Mouse (Mus musculus): ENCODE data around the gene Sbp.
"Not testable (repeated sequence)": the region's sequence is repeated elsewhere in the genome, so short reads cannot be mapped to it uniquely, and the experiment has no call there.

The Sbp gene

DNA sequence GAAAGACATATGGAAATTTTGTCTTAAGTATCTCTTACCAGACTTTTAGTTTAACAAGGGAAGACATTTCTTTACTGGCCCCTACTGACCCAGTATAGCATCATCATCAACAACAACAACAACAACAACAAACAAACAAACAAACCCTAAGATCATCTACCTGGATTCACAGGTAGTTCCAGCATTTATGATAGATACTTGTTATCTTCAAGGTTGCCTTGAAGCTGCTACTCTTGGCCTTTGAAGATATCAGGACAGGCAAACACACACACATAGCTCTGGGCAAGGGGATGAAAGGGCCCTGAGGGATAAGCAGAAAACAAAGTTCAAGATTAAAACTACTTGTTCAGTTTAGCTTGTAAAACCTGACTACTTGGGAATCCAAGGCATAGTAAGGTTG lies at the start of gene Sbp:
Gene Sbp (plus strand): TSS at position 301 of the 400 bp plus-strand sequence.
- no peak for DNase-seq (ENCODE audit: low read depth, low spot score)

GRCm38 (mm10) chr17:23917158-23917557 lies 24.3 kb upstream of the Sbp start, which contains the start of gene Dcpp3:
Gene Dcpp3 (plus strand): TSS chr17:23917458.
- DNase-seq (ENCODE audit: low read depth, low spot score) = not testable (repeated sequence)

DNA sequence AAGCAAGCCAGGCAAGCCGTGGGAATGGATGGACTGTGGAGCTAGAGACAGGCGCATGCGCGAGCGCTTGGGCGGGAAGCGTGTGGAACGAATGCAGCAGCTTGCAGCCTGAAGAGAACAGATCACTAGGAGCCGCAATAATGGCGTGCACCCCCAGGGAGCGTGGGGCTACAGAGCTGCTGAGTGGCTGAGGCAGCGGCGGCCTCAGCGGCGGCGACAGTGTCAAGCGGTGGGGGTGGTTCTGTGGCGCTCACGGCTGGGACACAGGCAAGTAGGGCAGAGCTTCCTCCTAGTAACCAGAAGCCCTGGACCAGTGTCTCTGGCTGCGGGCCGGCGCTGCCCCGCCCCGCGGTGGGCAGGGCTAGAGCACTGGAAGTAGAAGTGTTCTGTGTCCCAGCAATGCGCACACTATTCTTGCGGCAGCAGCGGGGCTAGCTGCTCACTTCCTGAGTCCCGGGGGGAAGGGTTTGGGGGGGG lies 16.9 kb upstream of the Sbp start:
- peak; percentile 96 for DNase-seq (ENCODE audit: low read depth, low spot score)

DNA sequence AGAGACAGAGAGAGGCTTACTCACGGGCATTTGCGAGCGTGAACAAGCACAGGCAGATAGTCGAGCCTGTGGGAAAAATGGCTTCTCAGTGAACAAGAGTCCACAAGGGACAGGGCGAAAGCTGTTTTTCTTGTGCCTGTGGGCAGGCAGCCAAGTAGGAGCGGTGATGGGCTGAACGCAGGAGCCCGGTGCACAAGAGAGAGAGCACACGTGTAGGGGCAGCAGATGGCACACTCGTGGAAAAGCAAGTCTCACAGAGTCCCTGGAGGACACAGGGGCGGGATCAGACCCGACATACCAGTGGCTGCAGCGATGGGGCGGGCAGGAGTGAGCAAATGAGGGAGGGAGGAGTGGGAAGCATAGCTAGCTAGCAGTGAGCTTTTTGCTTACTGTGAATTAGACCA lies 16.4 kb upstream of the Sbp start:
- DNase-seq (ENCODE audit: low read depth, low spot score) = peak; percentile 91

DNA sequence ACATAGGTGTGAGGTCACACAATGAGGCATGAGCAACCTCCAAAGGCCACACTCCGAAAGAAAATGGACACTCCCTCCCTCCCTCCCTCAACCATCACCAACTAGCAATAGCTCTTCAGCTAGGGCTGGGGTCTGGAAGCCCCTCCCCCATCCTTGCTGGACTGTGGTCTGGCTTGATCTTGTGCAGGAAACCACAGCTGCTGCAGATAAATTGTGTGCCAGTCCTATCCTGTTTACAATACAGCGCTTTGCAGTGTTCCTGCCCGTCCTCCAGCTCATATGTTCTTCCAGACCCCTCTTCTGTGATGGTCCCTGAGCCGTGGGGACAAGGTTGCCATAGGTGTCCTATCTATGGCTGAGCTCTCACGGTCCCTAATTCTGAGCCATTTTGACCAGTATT lies 10.3 kb upstream of the Sbp start:
- no peak for DNase-seq (ENCODE audit: low read depth, low spot score)

- DNase-seq (ENCODE audit: low read depth, low spot score) = peak; percentile 73
Observed at GRCm38 (mm10) chr17:23947486-23947885, 6.0 kb downstream of the Sbp start.

- DNase-seq (ENCODE audit: low read depth, low spot score) = no peak
Observed at GRCm38 (mm10) chr17:23949068-23949467, 7.6 kb downstream of the Sbp start.

DNA sequence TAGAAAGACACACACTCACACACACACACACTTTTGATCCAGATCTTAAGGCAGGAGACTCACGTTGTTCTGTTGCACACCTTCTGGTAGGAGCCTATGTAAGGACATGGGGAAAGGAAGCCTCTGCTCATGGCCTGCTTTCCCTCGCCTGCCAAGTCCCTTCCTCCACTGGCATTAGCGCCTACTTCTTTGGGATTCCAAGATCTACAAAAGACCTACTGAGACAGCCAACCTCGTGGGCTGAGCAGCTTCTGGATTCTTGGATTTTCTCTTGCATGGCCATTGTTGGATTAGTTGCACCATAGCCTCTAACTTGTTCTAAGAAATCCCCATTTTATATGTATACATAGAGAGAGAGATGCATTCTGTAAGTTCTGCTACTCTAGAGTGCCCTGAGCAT lies 9.4 kb downstream of the Sbp start:
- DNase-seq (ENCODE audit: low read depth, low spot score) = not testable (repeated sequence)

- no peak for DNase-seq (ENCODE audit: low read depth, low spot score)
Observed at GRCm38 (mm10) chr17:23955174-23955573, 13.7 kb downstream of the Sbp start, which contains the start of gene Sbpl. Gene Sbpl (minus strand): TSS chr17:23955274.

- DNase-seq (ENCODE audit: low read depth, low spot score) = peak; percentile 87
Observed at GRCm38 (mm10) chr17:23960084-23960738, 18.7 kb downstream of the Sbp start.

- DNase-seq (ENCODE audit: low read depth, low spot score) = no peak
Observed at GRCm38 (mm10) chr17:23961573-23962122, 20.2 kb downstream of the Sbp start.

DNA sequence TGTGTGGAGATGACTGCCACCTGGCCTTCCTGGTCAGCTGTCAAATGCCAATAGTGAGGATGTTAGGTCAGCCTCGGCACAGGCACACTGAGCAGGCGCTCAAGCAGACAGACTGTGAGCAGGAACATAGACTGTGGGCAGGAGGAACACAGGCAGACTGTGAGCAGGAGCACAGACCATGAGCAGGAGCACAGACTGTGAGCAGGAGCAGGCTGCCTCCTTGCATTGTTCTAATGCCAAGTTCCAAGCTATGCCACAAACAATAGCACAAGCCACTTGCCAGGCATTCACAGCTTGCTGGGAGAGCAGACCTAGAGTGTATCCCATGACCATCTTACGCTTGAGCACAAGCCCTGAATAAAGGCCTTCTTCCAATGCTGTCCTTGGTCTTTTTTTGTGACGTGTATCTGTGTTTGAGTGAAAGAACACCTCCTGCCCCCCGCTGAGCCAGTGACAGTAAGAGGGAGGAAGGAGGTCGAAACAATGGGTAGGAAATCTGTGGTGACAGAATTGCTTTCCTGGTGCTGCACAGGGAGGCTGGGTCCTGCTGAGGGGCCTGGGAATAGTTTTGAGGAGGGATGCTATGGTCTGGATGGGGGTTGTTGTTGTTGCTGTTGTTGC lies 24.4 kb downstream of the Sbp start:
- DNase-seq (ENCODE audit: low read depth, low spot score) = peak; percentile 58

GRCm38 (mm10) chr17:23966658-23967401 lies 25.4 kb downstream of the Sbp start:
- no peak for DNase-seq (ENCODE audit: low read depth, low spot score)

- no peak for DNase-seq (ENCODE audit: low read depth, low spot score)
Observed at GRCm38 (mm10) chr17:23968780-23969179, 27.3 kb downstream of the Sbp start.

DNA sequence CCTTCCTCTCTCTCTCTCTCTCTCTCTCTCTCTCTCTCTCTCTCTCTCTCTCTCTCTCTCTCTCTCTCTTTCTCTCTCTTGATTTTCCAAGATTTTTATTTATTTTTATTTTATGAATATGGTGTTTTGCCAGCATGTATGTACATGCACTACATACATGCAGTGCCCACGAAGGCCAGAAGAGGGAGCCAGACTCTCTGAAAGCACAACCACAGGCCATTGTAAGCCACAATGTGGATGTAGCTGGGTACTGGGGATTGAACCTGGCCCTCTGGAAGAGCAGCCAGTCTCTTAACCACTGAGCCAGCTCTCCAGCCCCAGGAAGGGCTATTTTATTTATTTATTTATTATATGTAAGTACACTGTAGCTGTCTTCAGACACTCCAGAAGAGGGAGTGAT lies 27.8 kb downstream of the Sbp start:
- peak; percentile 83 for DNase-seq (ENCODE audit: low read depth, low spot score)

DNA sequence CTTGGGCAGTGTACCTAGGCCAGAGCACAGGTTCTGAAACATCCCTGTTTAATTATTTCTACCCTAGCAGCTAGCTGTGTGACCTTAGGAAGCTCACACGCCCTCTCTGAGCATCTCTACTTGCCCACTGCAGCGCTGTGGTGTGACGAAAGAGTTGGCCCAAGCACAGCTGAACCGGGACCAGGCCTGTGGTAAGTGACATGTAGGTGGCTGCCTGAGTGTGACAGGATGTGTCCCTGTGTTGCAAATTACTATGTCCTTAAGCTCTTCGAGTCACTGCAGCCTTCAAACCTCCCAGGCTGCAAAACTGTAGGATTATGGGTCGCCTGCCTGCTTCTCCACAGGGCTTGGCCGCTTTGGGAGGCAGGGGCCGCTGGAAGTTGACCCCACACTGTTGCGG lies 29.8 kb downstream of the Sbp start:
- peak; percentile 25 for DNase-seq (ENCODE audit: low read depth, low spot score)

GRCm38 (mm10) chr17:23976665-23977064 lies 35.2 kb downstream of the Sbp start:
- no peak for DNase-seq (ENCODE audit: low read depth, low spot score)

- DNase-seq (ENCODE audit: low read depth, low spot score) = peak; percentile 34
Observed at GRCm38 (mm10) chr17:23979471-23979870, 38.0 kb downstream of the Sbp start.

- peak; percentile 29 for DNase-seq (ENCODE audit: low read depth, low spot score)
Observed at GRCm38 (mm10) chr17:23980297-23980909, 38.9 kb downstream of the Sbp start, which contains the start of gene Prss30. Gene Prss30 (minus strand): TSS chr17:23980566.

DNA sequence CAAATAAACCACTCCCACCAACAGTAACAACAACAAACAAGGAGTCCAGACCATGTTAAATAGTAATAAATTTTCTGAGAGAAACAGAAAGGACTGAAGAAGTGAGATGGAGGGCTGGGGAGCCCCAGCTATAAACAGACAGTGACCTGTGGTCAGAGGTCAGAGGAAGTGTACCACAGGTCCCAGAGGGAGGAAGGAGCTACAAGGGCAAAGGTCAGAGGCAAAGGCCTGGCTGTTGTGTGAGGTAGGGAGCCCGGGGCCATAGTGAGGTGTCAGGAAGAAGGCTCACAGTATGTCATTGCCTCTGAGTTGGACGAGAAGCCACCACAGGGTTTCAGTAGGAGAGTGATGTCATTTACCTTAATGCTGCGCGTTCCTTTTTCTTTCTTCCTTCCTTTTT lies 41.4 kb downstream of the Sbp start:
- DNase-seq (ENCODE audit: low read depth, low spot score) = no peak

DNA sequence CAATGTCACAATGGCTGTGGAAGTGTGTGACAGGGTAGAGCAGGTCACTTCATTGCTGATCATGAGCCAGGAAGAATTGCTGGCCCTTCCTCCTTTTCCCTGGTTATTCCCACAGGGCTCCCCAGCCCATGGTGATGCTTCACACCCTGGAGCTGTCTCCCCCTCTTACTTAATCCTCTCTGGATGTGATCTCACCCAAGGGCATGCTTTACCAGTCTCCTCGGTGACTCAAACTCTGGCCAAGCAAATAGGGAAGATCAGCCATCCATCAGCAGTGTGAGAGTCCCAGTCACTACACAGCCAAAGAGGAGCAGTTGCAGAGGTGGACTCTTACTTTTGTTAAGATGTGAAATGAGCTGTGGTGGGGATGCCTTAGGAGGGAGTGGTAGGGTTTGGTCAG lies 43.5 kb downstream of the Sbp start:
- no peak for DNase-seq (ENCODE audit: low read depth, low spot score)

GRCm38 (mm10) chr17:23989802-23990201 lies 48.3 kb downstream of the Sbp start:
- peak; percentile 35 for DNase-seq (ENCODE audit: low read depth, low spot score)

Measured in brain, adult 2 months (tissue).